Mouse (Mus musculus) brain, embryonic 14.5 days (tissue): Measurements from ENCODE around the gene Uchl1.

Experiments
- CTCF ChIP-seq: fragments of 200-500 bp; IDR thresholded peaks from 2 replicates; pipeline ENCODE4 v1.5.1; 2012; ENCODE audit warnings: inconsistent platforms, mild to moderate bottlenecking, moderate library complexity, borderline replicate concordance; ENCODE audit not compliant: insufficient read depth, insufficient read length; ENCODE audit errors: extremely low read depth
- POLR2A ChIP-seq: fragments of 200-500 bp; IDR thresholded peaks from 2 replicates; pipeline ENCODE4 v1.6.1; 2012; ENCODE audit warnings: mild to moderate bottlenecking, inconsistent platforms, borderline replicate concordance; ENCODE audit not compliant: poor library complexity, insufficient read depth, insufficient read length, severe bottlenecking; ENCODE audit errors: extremely low read depth

GRCm38 (mm10) chr5:66712801-66713200, 36.9 kb downstream of the Uchl1 start:
- no peak for TF ChIP-seq POLR2A
- TF ChIP-seq CTCF: no peak
